Mouse (Mus musculus) myocyte (in vitro differentiated cells): ENCODE data around the gene Map1lc3a. TPM values are rescaled to one million over a fixed set of nuclear protein-coding genes. Genes with fewer than 3 reads are reported as not detected.

Experiments
- H3K27me3 ChIP-seq: one replicate; pipeline ENCODE4 v1.6.1; 2011; ENCODE audit not compliant: control insufficient read depth, insufficient read depth, insufficient read length
- H3K36me3 ChIP-seq: one replicate; pipeline ENCODE4 v1.6.1; 2011; ENCODE audit not compliant: control insufficient read depth, insufficient read depth
- H3K4me2 ChIP-seq: one replicate; pipeline ENCODE4 v1.6.1; 2011; ENCODE audit warnings: low read depth, control low read depth
- H3K4me3 ChIP-seq: one replicate; pipeline ENCODE4 v1.5.1; 2011; ENCODE audit warnings: mild to moderate bottlenecking, control low read depth, moderate library complexity
- H3K79me2 ChIP-seq: one replicate; pipeline ENCODE4 v1.6.1; 2011; ENCODE audit not compliant: control insufficient read depth, insufficient read depth
- H3ac ChIP-seq: one replicate; pipeline ENCODE4 v1.6.1; 2011; ENCODE audit not compliant: control insufficient read depth, insufficient read length
- CEBPB ChIP-seq: IDR thresholded peaks from 2 replicates; pipeline ENCODE4 v1.6.1; 2011; ENCODE audit warnings: mild to moderate bottlenecking, moderate library complexity; ENCODE audit not compliant: poor library complexity, insufficient read depth, severe bottlenecking
- E2F4 ChIP-seq: IDR thresholded peaks from one replicate; pipeline ENCODE4 v1.6.1; 2011; ENCODE audit warnings: mild to moderate bottlenecking, control low read depth, moderate library complexity; ENCODE audit not compliant: insufficient read depth
- MAX ChIP-seq: IDR thresholded peaks from one replicate; pipeline ENCODE4 v1.6.1; 2011; ENCODE audit warnings: low read depth, mild to moderate bottlenecking, control low read depth
- MYOD1 ChIP-seq, 3 experiments: IDR thresholded peaks; one replicate each; pipeline ENCODE4 v1.6.1; 2011; ENCODE audit warnings: control low read depth in 2 of 3, low read depth in 2 of 3, mild to moderate bottlenecking in 2 of 3, moderate library complexity in 1 of 3; ENCODE audit not compliant: insufficient read length in 2 of 3, control insufficient read depth in 1 of 3
- MYOG ChIP-seq, 3 experiments: IDR thresholded peaks; one replicate each; pipeline ENCODE4 v1.6.1; 2011; ENCODE audit warnings: control low read depth in 2 of 3, low read depth in 2 of 3, mild to moderate bottlenecking in 2 of 3; ENCODE audit not compliant: insufficient read length in 2 of 3, control insufficient read depth in 1 of 3, insufficient read depth in 1 of 3
- POLR2A ChIP-seq: IDR thresholded peaks from one replicate; pipeline ENCODE4 v1.6.1; 2011; ENCODE audit warnings: low read depth, mild to moderate bottlenecking, control low read depth, moderate library complexity; ENCODE audit not compliant: insufficient read length
- POLR2AphosphoS2 ChIP-seq: IDR thresholded peaks from one replicate; pipeline ENCODE4 v1.6.1; 2011; ENCODE audit warnings: low read depth, control low read depth; ENCODE audit not compliant: insufficient read length
- REST ChIP-seq: IDR thresholded peaks from one replicate; pipeline ENCODE4 v1.6.1; 2011; ENCODE audit warnings: mild to moderate bottlenecking, control low read depth, moderate library complexity; ENCODE audit not compliant: insufficient read depth, insufficient read length
- SRF ChIP-seq: IDR thresholded peaks from one replicate; pipeline ENCODE4 v1.6.1; 2011; ENCODE audit warnings: low read depth; ENCODE audit not compliant: control insufficient read depth, insufficient read length
- TCF12 ChIP-seq: IDR thresholded peaks from one replicate; pipeline ENCODE4 v1.6.1; 2011; ENCODE audit warnings: mild to moderate bottlenecking, control low read depth; ENCODE audit not compliant: poor library complexity, insufficient read depth, severe bottlenecking
- TCF3 ChIP-seq: IDR thresholded peaks from one replicate; pipeline ENCODE4 v1.6.1; 2011; ENCODE audit warnings: low read depth, control low read depth; ENCODE audit not compliant: insufficient read length
- USF1 ChIP-seq: IDR thresholded peaks from one replicate; pipeline ENCODE4 v1.6.1; 2011; ENCODE audit warnings: low read depth, mild to moderate bottlenecking, control low read depth, moderate library complexity
- polyA plus RNA-seq: library from polyadenylated mRNA; unstranded; fragments of >200 nt; fragmentation: generic; extraction: Trizol; gene quantifications from one replicate; pipeline ENCODE4 v1.2.1, GENCODE M21; 2012; ENCODE audit warnings: missing spikeins

Gene Map1lc3a
- polyA plus RNA-seq, 1 experiment, result 413 TPM

DNA sequence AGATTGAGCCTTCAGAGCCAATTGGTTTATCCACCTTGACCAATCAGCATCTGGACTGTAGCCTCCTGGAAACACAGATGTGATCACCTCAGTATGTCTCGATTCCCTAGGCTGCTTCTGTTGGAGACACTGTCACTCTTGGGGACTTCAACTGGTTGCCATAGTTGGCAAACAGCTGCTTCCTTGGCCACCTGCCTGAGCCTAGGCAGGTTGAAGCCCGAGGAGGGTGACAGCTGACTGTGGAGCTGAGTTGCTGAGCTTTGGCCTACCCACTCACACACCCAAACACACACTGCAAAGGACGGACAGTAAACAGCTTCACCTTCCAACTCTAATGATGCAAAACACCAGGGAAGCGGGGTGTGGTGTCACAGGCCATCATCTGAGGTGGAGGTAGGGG lies 7.7 kb downstream of the Map1lc3a start:
- Histone ChIP-seq H3K79me2 (no peaks in the 10 kb centered on the region), H3K4me2 (peak overlapping the region; percentile 54), H3K27me3 (no peaks in the 10 kb centered on the region), H3K4me3 (no peak overlapping the region), H3K36me3 (no peaks in the 10 kb centered on the region), H3ac (no peak overlapping the region)
- TF ChIP-seq TCF12, result peak; percentile 67
- peak; percentile 64 for TF ChIP-seq TCF3
- no peak for TF ChIP-seq CEBPB
- peak; percentile 71 to 94 (median 92) for TF ChIP-seq MYOD1 (IDR thresholded peaks at IDR 0.05; ENCODE audit: control insufficient read depth in 1 of 3, insufficient read length in 2 of 3, low read depth in 2 of 3)
- TF ChIP-seq MYOG (IDR thresholded peaks at IDR 0.05; ENCODE audit: control insufficient read depth in 1 of 3, insufficient read depth in 1 of 3, insufficient read length in 2 of 3, low read depth in 2 of 3), result peak; percentile 89 to 97 (median 90)
- TF ChIP-seq REST, result no peak
- TF ChIP-seq MAX, result no peak

DNA sequence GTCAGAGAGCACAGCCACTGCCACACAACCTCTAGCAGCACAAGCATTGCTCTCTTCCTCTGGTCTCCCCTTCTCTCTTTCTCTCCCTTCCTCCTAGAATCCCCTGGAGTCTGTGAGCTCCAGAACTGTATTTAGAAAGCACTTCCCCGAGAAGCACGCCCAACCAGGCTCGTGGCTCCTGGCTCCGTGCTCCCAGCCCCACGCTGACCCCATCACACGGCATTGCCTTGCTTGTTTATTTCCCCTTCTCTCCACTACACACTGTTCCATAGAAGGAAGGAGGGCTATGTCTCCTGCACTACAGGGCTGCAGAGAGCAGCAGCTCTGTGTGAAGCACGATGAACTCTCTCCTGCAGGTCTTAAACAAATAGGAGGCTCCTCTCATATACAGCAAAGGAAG lies 8.6 kb downstream of the Map1lc3a start:
- Histone ChIP-seq H3K79me2 (no peaks in the 10 kb centered on the region), H3K27me3 (no peaks in the 10 kb centered on the region), H3K4me3 (no peak overlapping the region), H3ac (no peak overlapping the region), H3K36me3 (no peaks in the 10 kb centered on the region), H3K4me2 (no peak overlapping the region)
- TF ChIP-seq E2F4 (no peak), REST (no peak), POLR2A (no peak), MAX (no peak), USF1 (no peak), MYOD1 (IDR thresholded peaks at IDR 0.05; ENCODE audit: control insufficient read depth in 1 of 3, insufficient read length in 2 of 3, low read depth in 2 of 3) (no peak), MYOG (IDR thresholded peaks at IDR 0.05; ENCODE audit: control insufficient read depth in 1 of 3, insufficient read depth in 1 of 3, insufficient read length in 2 of 3, low read depth in 2 of 3) (no peak), TCF3 (no peak), CEBPB (no peak), POLR2AphosphoS2 (no peak), TCF12 (no peak), SRF (no peak)

DNA sequence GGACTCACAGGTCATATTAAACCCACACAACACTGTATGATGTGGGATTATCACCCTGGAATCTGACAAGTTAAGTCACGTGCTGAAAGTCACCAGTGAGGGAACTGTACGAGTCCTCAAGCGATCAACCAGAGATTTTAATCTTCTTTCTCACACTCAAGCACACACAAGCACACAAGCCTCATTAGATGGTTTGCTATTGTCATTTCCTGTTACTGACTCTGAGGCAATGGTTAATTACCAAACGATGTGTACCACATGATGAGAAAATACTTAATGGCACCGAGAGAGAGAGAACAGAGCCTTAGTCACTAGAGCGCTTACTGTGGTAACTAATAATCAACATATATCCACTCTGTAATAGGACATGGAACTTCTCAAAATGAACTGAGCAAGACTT lies 9.6 kb downstream of the Map1lc3a start:
- Histone ChIP-seq H3K4me3 (no peak overlapping the region), H3K4me2 (no peak overlapping the region), H3K27me3 (no peaks in the 10 kb centered on the region), H3ac (no peak overlapping the region), H3K36me3 (no peaks in the 10 kb centered on the region), H3K79me2 (no peaks in the 10 kb centered on the region)
- TF ChIP-seq TCF3 (no peak), E2F4 (no peak), POLR2A (no peak), MYOG (IDR thresholded peaks at IDR 0.05; ENCODE audit: control insufficient read depth in 1 of 3, insufficient read depth in 1 of 3, insufficient read length in 2 of 3, low read depth in 2 of 3) (no peak), TCF12 (no peak), USF1 (no peak), POLR2AphosphoS2 (no peak), CEBPB (no peak), REST (no peak), MAX (no peak)

GRCm38 (mm10) chr2:155287456-155288250 lies 11.6 kb downstream of the Map1lc3a start:
- Histone ChIP-seq H3K27me3 (no peaks in the 10 kb centered on the region), H3K79me2 (no peaks in the 10 kb centered on the region), H3ac (no peak overlapping the region), H3K36me3 (no peaks in the 10 kb centered on the region), H3K4me2 (no peak overlapping the region), H3K4me3 (no peak overlapping the region)
- TF ChIP-seq E2F4 (no peak), REST (no peak), CEBPB (no peak), MYOD1 (IDR thresholded peaks at IDR 0.05; ENCODE audit: control insufficient read depth in 1 of 3, insufficient read length in 2 of 3, low read depth in 2 of 3) (no peak), TCF3 (no peak), SRF (no peak), TCF12 (no peak), MYOG (IDR thresholded peaks at IDR 0.05; ENCODE audit: control insufficient read depth in 1 of 3, insufficient read depth in 1 of 3, insufficient read length in 2 of 3, low read depth in 2 of 3) (no peak), MAX (no peak), POLR2AphosphoS2 (no peak), POLR2A (no peak), USF1 (no peak)
